Mouse (Mus musculus): Measurements from ENCODE around the gene Fgf5.

Gene Fgf5

GRCm38 (mm10) chr5:98253838-98254821, at the start of gene Fgf5:
Gene Fgf5, plus strand, starts transcription at chr5:98254184.
- no peak for DNase-seq

GRCm38 (mm10) chr5:98212501-98212900, 41.5 kb upstream of the Fgf5 start:
- DNase-seq = no peak

- no peak for DNase-seq
Measured at GRCm38 (mm10) chr5:98221956-98222355, 32.0 kb upstream of the Fgf5 start.

GRCm38 (mm10) chr5:98226710-98227109, 27.3 kb upstream of the Fgf5 start:
- DNase-seq = no peak

- no peak for DNase-seq
Measured at GRCm38 (mm10) chr5:98229456-98229855, 24.5 kb upstream of the Fgf5 start.

- DNase-seq = no peak
Measured at GRCm38 (mm10) chr5:98238466-98238865, 15.5 kb upstream of the Fgf5 start.

- no peak for DNase-seq
Measured at GRCm38 (mm10) chr5:98241322-98241829, 12.6 kb upstream of the Fgf5 start.

GRCm38 (mm10) chr5:98245303-98245702, 8.7 kb upstream of the Fgf5 start:
- no peak for DNase-seq

GRCm38 (mm10) chr5:98245976-98246375, 8.0 kb upstream of the Fgf5 start:
- DNase-seq = no peak

GRCm38 (mm10) chr5:98246826-98247225, 7.2 kb upstream of the Fgf5 start:
- DNase-seq = no peak

GRCm38 (mm10) chr5:98247516-98247915, 6.5 kb upstream of the Fgf5 start:
- DNase-seq = no peak

GRCm38 (mm10) chr5:98253147-98253546, 837 bp upstream of the Fgf5 start:
- no peak for DNase-seq

- no peak for DNase-seq
Measured at GRCm38 (mm10) chr5:98255176-98255575, 1.2 kb downstream of the Fgf5 start.

GRCm38 (mm10) chr5:98255760-98256490, 1.9 kb downstream of the Fgf5 start:
- DNase-seq = no peak

- DNase-seq = no peak
Measured at GRCm38 (mm10) chr5:98275318-98275818, 21.4 kb downstream of the Fgf5 start.

GRCm38 (mm10) chr5:98281993-98282392, 28.0 kb downstream of the Fgf5 start:
- DNase-seq = no peak

GRCm38 (mm10) chr5:98283696-98284478, 29.9 kb downstream of the Fgf5 start:
- DNase-seq = no peak

GRCm38 (mm10) chr5:98290642-98291041, 36.7 kb downstream of the Fgf5 start:
- no peak for DNase-seq

GRCm38 (mm10) chr5:98292388-98293048, 38.5 kb downstream of the Fgf5 start:
- DNase-seq = no peak

GRCm38 (mm10) chr5:98293049-98293715, 39.2 kb downstream of the Fgf5 start:
- no peak for DNase-seq

- DNase-seq = no peak
Measured at GRCm38 (mm10) chr5:98300079-98300478, 46.1 kb downstream of the Fgf5 start.

Data from thymus, postnatal 14 days (tissue).